Mouse (Mus musculus) embryonic facial prominence, embryonic 15.5 days (tissue): Measurements from ENCODE around the gene Ltb4r2. TPM values are rescaled to one million over a fixed set of nuclear protein-coding genes. Genes with fewer than 3 reads are reported as not detected.

Source experiments
- polyA plus RNA-seq: library from polyadenylated mRNA; unstranded; fragments of >200 nt; fragmentation: Nextera tagmentation; extraction: Ambion mirVana; gene quantifications from 2 replicates; pipeline ENCODE4 v1.2.1, GENCODE M21; 2015

Gene Ltb4r2
- polyA plus RNA-seq, 1 experiment from 2014 or later = 0.95 TPM

Other genes with a start within 250 kb of the Ltb4r2 start
- not detected in 2 replicates for gene Nrl, start 236.4 kb upstream of the Ltb4r2 start, polyA plus RNA-seq
- gene Pck2, start 221.2 kb upstream of the Ltb4r2 start, polyA plus RNA-seq = 38.3 and 48.2 TPM in 2 replicates
- 59.3 and 61.7 TPM in 2 replicates for gene Dcaf11, start 201.4 kb upstream of the Ltb4r2 start, polyA plus RNA-seq
- gene A730061H03Rik, start 201.0 kb upstream of the Ltb4r2 start, polyA plus RNA-seq = 1.6 and 3.0 TPM in 2 replicates
- 24.8 and 29.7 TPM in 2 replicates for gene Fitm1, start 185.8 kb upstream of the Ltb4r2 start, polyA plus RNA-seq
- gene Psme1, start 183.3 kb upstream of the Ltb4r2 start, polyA plus RNA-seq = 129 and 134 TPM in 2 replicates
- gene Emc9, start 176.1 kb upstream of the Ltb4r2 start, polyA plus RNA-seq = 9.7 and 11.6 TPM in 2 replicates
- gene Psme2, start 170.3 kb upstream of the Ltb4r2 start, polyA plus RNA-seq = 238 and 259 TPM in 2 replicates
- 17.9 and 18.1 TPM in 2 replicates for gene Rnf31, start 169.7 kb upstream of the Ltb4r2 start, polyA plus RNA-seq
- gene Irf9, start 157.9 kb upstream of the Ltb4r2 start, polyA plus RNA-seq = 12.8 and 17.3 TPM in 2 replicates
- 2.3 and 2.9 TPM in 2 replicates for gene Rec8, start 143.4 kb upstream of the Ltb4r2 start, polyA plus RNA-seq
- gene Ipo4, start 125.5 kb upstream of the Ltb4r2 start, polyA plus RNA-seq = 122 and 129 TPM in 2 replicates
- 0.75 and 1.4 TPM in 2 replicates for gene Gm49378, start 123.5 kb upstream of the Ltb4r2 start, polyA plus RNA-seq
- 114 and 118 TPM in 2 replicates for gene Tm9sf1, start 117.6 kb upstream of the Ltb4r2 start, polyA plus RNA-seq
- gene Tssk4, start 111.2 kb upstream of the Ltb4r2 start, polyA plus RNA-seq = 0.61 and 1.2 TPM in 2 replicates
- 57.4 and 57.9 TPM in 2 replicates for gene Mdp1, start 100.9 kb upstream of the Ltb4r2 start, polyA plus RNA-seq
- gene Gmpr2, start 89.5 kb upstream of the Ltb4r2 start, polyA plus RNA-seq = 68.1 and 68.6 TPM in 2 replicates
- 548 and 555 TPM in 2 replicates for gene Nedd8, start 89.3 kb upstream of the Ltb4r2 start, polyA plus RNA-seq
- gene Tinf2, start 79.6 kb upstream of the Ltb4r2 start, polyA plus RNA-seq = 34.0 and 38.0 TPM in 2 replicates
- gene Tgm1, start 47.5 kb upstream of the Ltb4r2 start, polyA plus RNA-seq = 27.3 and 28.0 TPM in 2 replicates
- gene Rabggta, start 39.2 kb upstream of the Ltb4r2 start, polyA plus RNA-seq = 30.3 and 33.8 TPM in 2 replicates
- 87.3 and 90.0 TPM in 2 replicates for gene Dhrs1, start 15.7 kb upstream of the Ltb4r2 start, polyA plus RNA-seq
- gene Nop9, start 15.7 kb upstream of the Ltb4r2 start, polyA plus RNA-seq = 37.3 and 39.0 TPM in 2 replicates
- gene Cideb, start 3.0 kb upstream of the Ltb4r2 start, polyA plus RNA-seq = 0.47 and 0.60 TPM in 2 replicates
- 1.8 and 2.1 TPM in 2 replicates for gene Ltb4r1, start 4.5 kb downstream of the Ltb4r2 start, polyA plus RNA-seq
- 17.4 and 22.2 TPM in 2 replicates for gene Adcy4, start 22.7 kb downstream of the Ltb4r2 start, polyA plus RNA-seq
- gene Ripk3, start 27.4 kb downstream of the Ltb4r2 start, polyA plus RNA-seq = 34.5 and 41.3 TPM in 2 replicates
- 106 and 115 TPM in 2 replicates for gene Nfatc4, start 61.7 kb downstream of the Ltb4r2 start, polyA plus RNA-seq
- 20.8 and 25.0 TPM in 2 replicates for gene Nynrin, start 92.6 kb downstream of the Ltb4r2 start, polyA plus RNA-seq
- gene Cbln3, start 123.0 kb downstream of the Ltb4r2 start, polyA plus RNA-seq = 0.33 and 0.35 TPM in 2 replicates
- 18.8 and 19.9 TPM in 2 replicates for gene Khnyn, start 123.5 kb downstream of the Ltb4r2 start, polyA plus RNA-seq
- 73.9 and 79.1 TPM in 2 replicates for gene Sdr39u1, start 138.9 kb downstream of the Ltb4r2 start, polyA plus RNA-seq
- gene Cma1, start 183.2 kb downstream of the Ltb4r2 start, polyA plus RNA-seq = 320 and 374 TPM in 2 replicates
- 0.67 and 0.88 TPM in 2 replicates for gene Cma2, start 189.6 kb downstream of the Ltb4r2 start, polyA plus RNA-seq